In genomic region chr6:38152305-38152704, GRCm38 (mm10) we compare ENCODE assay signal across 17 mouse cellular contexts. TPM values are rescaled to one million over a fixed set of nuclear protein-coding genes. Genes with fewer than 3 reads are reported as not detected.
"Had no signal": no experiment of that assay in that cellular context is flagged by ENCODE, and none has a peak within 500 bp of the region (broad histone marks: within the 10 kb centered on the region; RNA-seq: fewer than 3 reads in every experiment).

No protein-coding gene starts in this region.

- H3K4me2 ChIP-seq: kidney, embryonic 15.5 days; liver, embryonic 15.5 days; midbrain, embryonic 15.5 days; neural tube, embryonic 12.5 days had no signal

- H3K4me1 ChIP-seq: midbrain, embryonic 15.5 days; neural tube, embryonic 12.5 days had no signal

- H3K36me3 ChIP-seq: liver, embryonic 15.5 days had no signal

- H3K4me3 ChIP-seq: kidney, embryonic 15.5 days; left cerebral cortex, adult 2 months; limb, embryonic 10.5 days; liver, embryonic 15.5 days; midbrain, embryonic 10.5 days; midbrain, embryonic 15.5 days; neural tube, embryonic 12.5 days had no signal

- ATAC-seq: midbrain, embryonic 15.5 days had no signal

- H3K27ac ChIP-seq: kidney, embryonic 15.5 days; left cerebral cortex, adult 2 months; limb, embryonic 10.5 days; liver, embryonic 15.5 days; midbrain, embryonic 10.5 days; midbrain, embryonic 15.5 days; neural tube, embryonic 12.5 days had no signal

- H3K9ac ChIP-seq: kidney, embryonic 15.5 days; liver, embryonic 15.5 days; midbrain, embryonic 15.5 days; neural tube, embryonic 12.5 days had no signal

- H3K27me3 ChIP-seq: kidney, embryonic 15.5 days; liver, embryonic 15.5 days; midbrain, embryonic 15.5 days; neural tube, embryonic 12.5 days had no signal

- DNase-seq: kidney, adult 18-20 months; kidney, postnatal 14 days; thymus, adult 18-20 months; thymus, postnatal 14 days had no signal

- H3K9me3 ChIP-seq: kidney, embryonic 15.5 days; limb, embryonic 10.5 days; liver, embryonic 15.5 days; midbrain, embryonic 10.5 days; midbrain, embryonic 15.5 days; neural tube, embryonic 12.5 days had no signal

RNA-seq across cellular contexts. Expression of gene Atp6v0a4, which starts 27.9 kb away (rescaled TPM):
- total RNA-seq: monocyte, adult 5-6 weeks; neutrophil, adult 5-6 weeks had no signal
- polyA plus RNA-seq: limb, embryonic 10.5 days; midbrain, embryonic 10.5 days had no signal

RNA-seq across cellular contexts. Expression of gene Tmem213, which starts 43.2 kb away (rescaled TPM):
- total RNA-seq: layer of hippocampus, adult 8-10 months; layer of hippocampus, postnatal 14 days; left cerebral cortex, adult 2 months; left cerebral cortex, postnatal 14 days; monocyte, adult 5-6 weeks; neutrophil, adult 5-6 weeks had no signal
- polyA plus RNA-seq: large intestine, adult 2 months; limb, embryonic 10.5 days; liver, embryonic 15.5 days; midbrain, embryonic 10.5 days; midbrain, embryonic 15.5 days; neural tube, embryonic 12.5 days had no signal
